Mouse (Mus musculus): Measurements from ENCODE around the gene Tfb1m.
A peak's percentile ranks its signal among the peaks of the same experiment; 100 is the strongest.

Tfb1m gene

GRCm38 (mm10) chr17:3509841-3510240 is 47.7 kb downstream of the Tfb1m start:
- DNase-seq (ENCODE audit: low spot score): peak; percentile 51

GRCm38 (mm10) chr17:3506508-3506907 is 51.1 kb downstream of the Tfb1m start:
- DNase-seq (ENCODE audit: low spot score): no peak

GRCm38 (mm10) chr17:3505711-3506110 is 51.9 kb downstream of the Tfb1m start:
- no peak for DNase-seq (ENCODE audit: low spot score)

- no peak for DNase-seq (ENCODE audit: low spot score)
These were observed 56.6 kb downstream of the Tfb1m start for GRCm38 (mm10) chr17:3500936-3501335.

GRCm38 (mm10) chr17:3500076-3500475 is 57.5 kb downstream of the Tfb1m start:
- no peak for DNase-seq (ENCODE audit: low spot score)

- DNase-seq (ENCODE audit: low spot score): no peak
These were observed 58.1 kb downstream of the Tfb1m start for GRCm38 (mm10) chr17:3499468-3499867.

GRCm38 (mm10) chr17:3498580-3498979 is 59.0 kb downstream of the Tfb1m start:
- no peak for DNase-seq (ENCODE audit: low spot score)

- DNase-seq (ENCODE audit: low spot score): peak; percentile 12
These were observed 59.5 kb downstream of the Tfb1m start for GRCm38 (mm10) chr17:3498086-3498485.

GRCm38 (mm10) chr17:3496080-3496479 is 61.5 kb downstream of the Tfb1m start:
- no peak for DNase-seq (ENCODE audit: low spot score)

GRCm38 (mm10) chr17:3495576-3495975 is 62.0 kb downstream of the Tfb1m start:
- DNase-seq (ENCODE audit: low spot score): no peak

- no peak for DNase-seq (ENCODE audit: low spot score)
These were observed 65.9 kb downstream of the Tfb1m start for GRCm38 (mm10) chr17:3491667-3492066.

- DNase-seq (ENCODE audit: low spot score): no peak
These were observed 66.5 kb downstream of the Tfb1m start for GRCm38 (mm10) chr17:3491065-3491464.

- DNase-seq (ENCODE audit: low spot score): no peak
These were observed 67.2 kb downstream of the Tfb1m start for GRCm38 (mm10) chr17:3490216-3490895.

- no peak for DNase-seq (ENCODE audit: low spot score)
These were observed 69.6 kb downstream of the Tfb1m start for GRCm38 (mm10) chr17:3487721-3488601.

GRCm38 (mm10) chr17:3487211-3487610 is 70.4 kb downstream of the Tfb1m start:
- no peak for DNase-seq (ENCODE audit: low spot score)

- DNase-seq (ENCODE audit: low spot score): no peak
These were observed 71.7 kb downstream of the Tfb1m start for GRCm38 (mm10) chr17:3485851-3486250.

- no peak for DNase-seq (ENCODE audit: low spot score)
These were observed 74.5 kb downstream of the Tfb1m start for GRCm38 (mm10) chr17:3483091-3483490.

- DNase-seq (ENCODE audit: low spot score): no peak
These were observed 75.7 kb downstream of the Tfb1m start for GRCm38 (mm10) chr17:3481576-3482575.

- DNase-seq (ENCODE audit: low spot score): no peak
These were observed 81.0 kb downstream of the Tfb1m start for GRCm38 (mm10) chr17:3476546-3476945.

- no peak for DNase-seq (ENCODE audit: low spot score)
These were observed 85.6 kb downstream of the Tfb1m start for GRCm38 (mm10) chr17:3472018-3472417.
